Mouse (Mus musculus) lung, postnatal 10 days (tissue): ENCODE measurements around the gene Olfr1438-ps1.
"Not testable (repeated sequence)": the region's sequence is repeated elsewhere in the genome, so short reads cannot be mapped to it uniquely, and the experiment has no call there.

Experiments
- DNase-seq: peaks from one replicate; pipeline ENCODE4 v3.0.0; 2021

The Olfr1438-ps1 gene

GRCm38 (mm10) chr19:12335810-12336209 is at the start of gene Olfr1438-ps1:
Gene Olfr1438-ps1, minus strand, starts transcription at chr19:12335910.
- DNase-seq = no peak

DNA sequence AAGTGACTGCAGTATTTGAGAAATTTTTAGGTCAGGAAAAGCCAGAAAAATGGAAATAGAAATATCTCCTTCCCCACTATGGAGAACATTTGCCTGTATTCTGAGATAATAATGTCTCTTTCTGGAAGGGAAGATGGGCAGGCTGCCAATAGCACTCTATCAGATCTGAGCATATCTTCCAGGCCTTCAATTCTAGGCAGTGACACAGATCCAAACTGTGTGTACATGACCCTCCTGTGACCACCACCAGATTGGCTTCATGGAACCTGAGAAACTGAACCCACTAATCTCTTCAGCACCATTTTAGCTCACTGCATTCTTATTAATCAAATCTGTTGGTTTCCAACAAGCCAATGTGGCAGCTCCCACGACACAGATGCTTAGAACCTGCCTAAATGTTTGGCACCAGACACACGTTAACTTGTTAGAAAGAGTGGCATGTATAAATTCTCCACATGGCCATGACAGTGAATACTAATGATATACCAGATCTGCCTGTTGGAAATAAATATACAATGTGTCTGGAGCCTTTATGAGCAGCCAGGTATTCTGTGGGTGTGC is 38.8 kb upstream of the Olfr1438-ps1 start:
- DNase-seq = no peak

- DNase-seq = no peak
Observed at GRCm38 (mm10) chr19:12373004-12373403, 37.3 kb upstream of the Olfr1438-ps1 start.

GRCm38 (mm10) chr19:12325001-12325400 is 10.7 kb downstream of the Olfr1438-ps1 start, which contains the start of gene Olfr1437:
Gene Olfr1437, minus strand, starts transcription at chr19:12325101.
- no peak for DNase-seq

GRCm38 (mm10) chr19:12299030-12299429 is 36.7 kb downstream of the Olfr1438-ps1 start, which contains the start of gene Olfr1436:
Gene Olfr1436, minus strand, starts transcription at chr19:12299130.
- not testable (repeated sequence) for DNase-seq

DNA sequence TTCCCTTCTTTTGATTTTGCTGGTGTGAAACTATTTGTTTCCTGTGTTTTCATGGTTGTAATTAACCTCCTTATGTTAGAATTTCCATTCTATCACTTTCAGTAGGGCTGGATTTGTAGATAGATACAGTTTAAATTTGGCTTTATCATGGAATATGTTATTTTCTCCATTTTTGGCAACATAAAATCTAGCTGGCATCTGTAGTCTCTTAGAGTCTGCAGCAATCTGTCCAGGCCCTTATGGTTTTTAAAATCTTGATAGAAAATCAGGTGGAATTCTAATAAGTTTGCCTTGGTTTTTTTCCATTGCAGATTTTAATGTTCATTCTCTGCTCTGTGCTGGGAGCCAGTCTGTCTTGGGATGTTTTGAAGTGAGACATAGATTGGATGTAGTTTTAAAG is 42.7 kb downstream of the Olfr1438-ps1 start:
- no peak for DNase-seq

- no peak for DNase-seq
Observed at GRCm38 (mm10) chr19:12279554-12279953, 56.2 kb downstream of the Olfr1438-ps1 start, which contains the start of gene Olfr1434. Gene Olfr1434, plus strand, starts transcription at chr19:12279854.
